Comparison of ENCODE assay signal across 11 mouse cellular contexts in genomic region chr6:80786282-80786681, GRCm38 (mm10).
DNase-seq lines count a peak whose midpoint lies in the region; ATAC-seq lines count a peak whose summit lies in the region.
"Had no signal": no experiment of that assay in that cellular context is flagged by ENCODE, and none has a peak within 500 bp of the region (broad histone marks: within the 10 kb centered on the region; RNA-seq: fewer than 3 reads in every experiment).

No protein-coding gene starts in this region.

- no peak overlapping the region for H3K27ac ChIP-seq in hindbrain, embryonic 10.5 days
- H3K27ac ChIP-seq in hindbrain, embryonic 16.5 days (ENCODE audit: low read depth, low read length) = no peak overlapping the region
- no peak overlapping the region for H3K27ac ChIP-seq in neural tube, embryonic 11.5 days (ENCODE audit: low read depth, low read length)
- H3K27ac ChIP-seq: neural tube, embryonic 15.5 days had no signal

- H3K4me3 ChIP-seq in hindbrain, embryonic 10.5 days = no peak overlapping the region
- no peak overlapping the region for H3K4me3 ChIP-seq in hindbrain, embryonic 16.5 days (ENCODE audit: low read length)
- H3K4me3 ChIP-seq in neural tube, embryonic 11.5 days (ENCODE audit: low read depth, low read length) = no peak overlapping the region
- H3K4me3 ChIP-seq: neural tube, embryonic 15.5 days had no signal

- DNase-seq in hindbrain, embryonic 10.5 days (ENCODE audit: low spot score) = peak; percentile 10
- DNase-seq in neural tube, embryonic 11.5 days (ENCODE audit: low spot score) = peak; percentile 10
- no peak for DNase-seq in neural tube, embryonic 10.5 days (ENCODE audit: extremely low spot score, low spot score)
- peak; percentile 5 for DNase-seq in retina, postnatal 1 day
- no peak for DNase-seq in urinary bladder, postnatal 14 days (ENCODE audit: low spot score)
- no peak for DNase-seq in layer of hippocampus, postnatal 10 days (ENCODE audit: low spot score in 2 of 2)
- DNase-seq: cerebellum, adult 18-20 months had no signal

- H3K27me3 ChIP-seq in hindbrain, embryonic 10.5 days (ENCODE audit: insufficient read depth, poor library complexity, severe bottlenecking) = no peaks in the 10 kb centered on the region
- H3K27me3 ChIP-seq in hindbrain, embryonic 16.5 days (replicated peaks; ENCODE audit: control insufficient read depth, insufficient read depth, low read length) = no peaks in the 10 kb centered on the region
- no peaks in the 10 kb centered on the region for H3K27me3 ChIP-seq in neural tube, embryonic 11.5 days (ENCODE audit: control insufficient read depth, insufficient read depth, low read length)
- H3K27me3 ChIP-seq: neural tube, embryonic 15.5 days had no signal

- no peaks in the 10 kb centered on the region for H3K36me3 ChIP-seq in hindbrain, embryonic 10.5 days
- no peaks in the 10 kb centered on the region for H3K36me3 ChIP-seq in hindbrain, embryonic 16.5 days (ENCODE audit: control insufficient read depth, insufficient read depth, low read length)
- H3K36me3 ChIP-seq in neural tube, embryonic 11.5 days (ENCODE audit: control insufficient read depth, insufficient read depth, low read length) = no peaks in the 10 kb centered on the region
- H3K36me3 ChIP-seq: G1E; neural tube, embryonic 15.5 days had no signal

- no peaks in the 10 kb centered on the region for H3K4me1 ChIP-seq in hindbrain, embryonic 10.5 days (replicated peaks)
- no peaks in the 10 kb centered on the region for H3K4me1 ChIP-seq in hindbrain, embryonic 16.5 days (ENCODE audit: control insufficient read depth, insufficient read depth, low read depth, low read length)
- H3K4me1 ChIP-seq in neural tube, embryonic 11.5 days (ENCODE audit: control insufficient read depth, insufficient read depth, low read length) = no peaks in the 10 kb centered on the region
- H3K4me1 ChIP-seq: neural tube, embryonic 15.5 days had no signal

- H3K9ac ChIP-seq in hindbrain, embryonic 16.5 days (ENCODE audit: low read depth, low read length) = no peak overlapping the region
- no peak overlapping the region for H3K9ac ChIP-seq in neural tube, embryonic 11.5 days (ENCODE audit: low read length)
- H3K9ac ChIP-seq: neural tube, embryonic 15.5 days had no signal

- no peak overlapping the region for H3K4me2 ChIP-seq in hindbrain, embryonic 16.5 days (ENCODE audit: low read length)
- no peak overlapping the region for H3K4me2 ChIP-seq in neural tube, embryonic 11.5 days (ENCODE audit: low read depth)
- H3K4me2 ChIP-seq: neural tube, embryonic 15.5 days had no signal

- no peak for ATAC-seq in hindbrain, embryonic 16.5 days
- ATAC-seq in neural tube, embryonic 11.5 days (ENCODE audit: insufficient read depth, low FRiP score, low TSS enrichment) = peak; percentile 60; the same call in 1 of the 2 replicates
- peak; percentile 63; the same call in 1 of the 2 replicates for ATAC-seq in common myeloid progenitor, adult 5-6 weeks (replicated peaks; ENCODE audit: low read depth, poor library complexity, severe bottlenecking)

- no peaks in the 10 kb centered on the region for H3K9me3 ChIP-seq in hindbrain, embryonic 10.5 days
- H3K9me3 ChIP-seq in hindbrain, embryonic 16.5 days (ENCODE audit: control insufficient read depth, low read length) = no peaks in the 10 kb centered on the region
- no peaks in the 10 kb centered on the region for H3K9me3 ChIP-seq in neural tube, embryonic 11.5 days (ENCODE audit: control insufficient read depth, low read length)
- H3K9me3 ChIP-seq: neural tube, embryonic 15.5 days had no signal

Comparison
In these comparisons a context has a peak if more than half of its experiments do, and no peak if none do; other contexts are left out.
1. DNase-seq: peak in hindbrain, embryonic 10.5 days (single experiment), neural tube, embryonic 11.5 days (single experiment) and retina, postnatal 1 day (single experiment); none in neural tube, embryonic 10.5 days (single experiment), urinary bladder, postnatal 14 days (single experiment) and layer of hippocampus, postnatal 10 days (0 of 2).